Mouse (Mus musculus) ovary, postnatal 14 days (tissue): ENCODE measurements around the gene Akna.

Experiments used
- DNase-seq: peaks from one replicate; pipeline ENCODE4 v3.0.0; 2022; ENCODE audit warnings: low spot score

Akna gene

GRCm38 (mm10) chr4:63403040-63403959, at the start of gene Akna:
Gene Akna, minus strand, starts transcription at chr4:63403354.
- DNase-seq: peak; percentile 88

- DNase-seq: no peak
Observed at GRCm38 (mm10) chr4:63452555-63452954, 49.4 kb upstream of the Akna start.

GRCm38 (mm10) chr4:63450551-63450950, 47.4 kb upstream of the Akna start:
- no peak for DNase-seq

GRCm38 (mm10) chr4:63444362-63445066, 41.4 kb upstream of the Akna start:
- DNase-seq: no peak

- no peak for DNase-seq
Observed at GRCm38 (mm10) chr4:63443101-63443500, 39.9 kb upstream of the Akna start.

GRCm38 (mm10) chr4:63441616-63442015, 38.5 kb upstream of the Akna start:
- no peak for DNase-seq

GRCm38 (mm10) chr4:63440262-63440661, 37.1 kb upstream of the Akna start:
- no peak for DNase-seq

GRCm38 (mm10) chr4:63437968-63438367, 34.8 kb upstream of the Akna start:
- DNase-seq: no peak

- DNase-seq: no peak
Observed at GRCm38 (mm10) chr4:63437119-63437815, 34.1 kb upstream of the Akna start.

GRCm38 (mm10) chr4:63435402-63435801, 32.2 kb upstream of the Akna start:
- DNase-seq: no peak

GRCm38 (mm10) chr4:63431098-63431497, 27.9 kb upstream of the Akna start:
- DNase-seq: no peak

GRCm38 (mm10) chr4:63430357-63430756, 27.2 kb upstream of the Akna start:
- DNase-seq: no peak

- no peak for DNase-seq
Observed at GRCm38 (mm10) chr4:63426308-63426707, 23.2 kb upstream of the Akna start.

- DNase-seq: no peak
Observed at GRCm38 (mm10) chr4:63423811-63424210, 20.7 kb upstream of the Akna start.

GRCm38 (mm10) chr4:63423231-63423630, 20.1 kb upstream of the Akna start:
- no peak for DNase-seq

GRCm38 (mm10) chr4:63420143-63420920, 17.2 kb upstream of the Akna start:
- no peak for DNase-seq

- DNase-seq: no peak
Observed at GRCm38 (mm10) chr4:63418270-63418669, 15.1 kb upstream of the Akna start.

GRCm38 (mm10) chr4:63417318-63417957, 14.3 kb upstream of the Akna start:
- DNase-seq: peak; percentile 85

- DNase-seq: no peak
Observed at GRCm38 (mm10) chr4:63414951-63415350, 11.8 kb upstream of the Akna start.

- no peak for DNase-seq
Observed at GRCm38 (mm10) chr4:63411222-63411621, 8.1 kb upstream of the Akna start.

- peak; percentile 87 for DNase-seq
Observed at GRCm38 (mm10) chr4:63410583-63410934, 7.4 kb upstream of the Akna start.
